Mouse (Mus musculus) neutrophil, adult 5-6 weeks (primary cell): ENCODE data around the gene 9930021J03Rik. TPM values are rescaled to one million over a fixed set of nuclear protein-coding genes. Genes with fewer than 3 reads are reported as not detected.

Experiments used
- ATAC-seq: fragments of 151-379, 151-347 bp; 2 replicates; pipeline ENCODE4 v1.8.0; 2017; ENCODE audit warnings: mild to moderate bottlenecking, moderate TSS enrichment; ENCODE audit not compliant: insufficient number of reproducible peaks, poor library complexity, low FRiP score, severe bottlenecking; ENCODE audit errors: extremely low read depth
- total RNA-seq: library from RNA; stranded (forward); fragments of 200-1000 nt; gene quantifications from 2 replicates; pipeline ENCODE4 v1.2.3, GENCODE M21; 2017

9930021J03Rik gene
- total RNA-seq, 1 experiment from 2014 or later: 27.9 TPM

- no peak for ATAC-seq
Measured at GRCm38 (mm10) chr19:29664934-29665333, 140.9 kb downstream of the 9930021J03Rik start.

Other genes starting within 250 kb of the 9930021J03Rik start
- 24.7 and 27.1 TPM in 2 replicates for gene Ermp1, start 157.6 kb downstream of the 9930021J03Rik start, total RNA-seq
- not detected in 2 replicates for gene Mlana, start 108.2 kb downstream of the 9930021J03Rik start, total RNA-seq
- 33.3 and 34.4 TPM in 2 replicates for gene Ranbp6, start 7.0 kb upstream of the 9930021J03Rik start, total RNA-seq
- not detected in 2 replicates for gene Il33, start 119.1 kb upstream of the 9930021J03Rik start, total RNA-seq
- not detected in 2 replicates for gene Trpd52l3, start 197.8 kb upstream of the 9930021J03Rik start, total RNA-seq
- gene Uhrf2, start 224.5 kb upstream of the 9930021J03Rik start, total RNA-seq: 71.7 and 76.3 TPM in 2 replicates